Mouse (Mus musculus) olfactory bulb, adult 2 months (tissue): ENCODE data around the gene 4930544D05Rik. TPM values are rescaled to one million over a fixed set of nuclear protein-coding genes. Genes with fewer than 3 reads are reported as not detected.
A peak's percentile ranks its signal among the peaks of the same experiment; 100 is the strongest.
"Not testable (repeated sequence)": the region's sequence is repeated elsewhere in the genome, so short reads cannot be mapped to it uniquely, and the experiment has no call there.

Source experiments
- H3K27ac ChIP-seq: fragments of 200-500 bp; 2 replicates; pipeline ENCODE4 v1.5.1; 2012; ENCODE audit warnings: low read depth, low read length; ENCODE audit not compliant: insufficient read depth
- H3K4me1 ChIP-seq: fragments of 200-500 bp; 2 replicates; pipeline ENCODE4 v1.6.1; 2012; ENCODE audit warnings: low read length; ENCODE audit not compliant: control insufficient read depth, insufficient read depth
- H3K4me3 ChIP-seq: fragments of 200-500 bp; 2 replicates; pipeline ENCODE4 v1.5.1; 2012; ENCODE audit warnings: mild to moderate bottlenecking, low read depth, low read length, moderate library complexity; ENCODE audit not compliant: insufficient read depth
- CTCF ChIP-seq: fragments of 200-500 bp; IDR thresholded peaks from 2 replicates; pipeline ENCODE4 v1.5.1; 2012; ENCODE audit warnings: low read depth, mild to moderate bottlenecking, low read length, moderate library complexity; ENCODE audit not compliant: insufficient read depth
- POLR2A ChIP-seq: fragments of 200-500 bp; IDR thresholded peaks from 2 replicates; pipeline ENCODE4 v1.6.1; 2012; ENCODE audit warnings: mild to moderate bottlenecking, low read depth, low read length, moderate library complexity; ENCODE audit not compliant: insufficient read depth
- WGBS: fragments of 180-500 bp; shearing (Covaris S2); methylation state at CpG from one replicate; pipeline ENCODE4 v1.1.7; 2018; 5-methylcytosine and 5-hydroxymethylcytosine counted together
- polyA plus RNA-seq: library from polyadenylated mRNA; stranded (reverse); fragments of >200 nt; gene quantifications from 2 replicates; pipeline ENCODE4 v1.2.4, GENCODE M21; 2012; ENCODE audit warnings: low replicate concordance; ENCODE audit not compliant: missing spikeins, insufficient read depth, insufficient read length

The 4930544D05Rik gene
- not detected in 2 replicates for polyA plus RNA-seq

DNA sequence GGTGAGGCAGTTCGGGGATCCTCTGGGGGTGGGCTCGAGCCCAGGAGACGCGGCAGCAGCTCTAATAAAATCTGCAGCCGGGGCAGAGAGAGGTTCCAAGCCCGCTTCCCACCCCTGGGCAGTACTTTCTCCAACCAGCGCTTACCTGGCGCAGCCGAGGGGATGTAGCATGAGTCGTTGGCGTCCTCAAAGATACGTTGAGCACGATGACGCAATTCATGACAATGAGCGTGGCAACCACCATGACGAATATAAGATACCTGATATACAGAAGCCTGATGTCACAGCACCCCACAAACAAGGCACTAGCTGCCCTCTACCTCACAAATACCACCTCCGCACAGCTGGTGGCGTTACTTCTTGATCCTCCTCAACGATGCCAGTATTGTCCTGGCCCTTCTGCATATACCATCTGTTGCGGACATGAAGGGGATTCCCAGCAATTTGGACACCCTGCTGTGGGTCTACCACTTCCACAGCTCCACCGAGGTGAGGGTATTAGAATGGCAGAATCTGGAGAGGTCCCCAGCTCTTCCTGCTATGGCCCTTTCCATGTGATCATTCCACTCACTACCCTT is at the start of gene 4930544D05Rik:
4930544D05Rik (plus strand) TSS at position 333 of the 578 bp plus-strand sequence.
- H3K27ac ChIP-seq: no peak within 1 kb of the TSS
- peaks cover 11% of the 10 kb centered on the region for H3K4me1 ChIP-seq
- WGBS: 35% methylated on average over 21 of the region's 21 CpGs
- TF ChIP-seq POLR2A (no peak), CTCF (no peak)
- H3K4me3 ChIP-seq: peak within 1 kb of the TSS; percentile 7; the same call in 1 of the 2 replicates

DNA sequence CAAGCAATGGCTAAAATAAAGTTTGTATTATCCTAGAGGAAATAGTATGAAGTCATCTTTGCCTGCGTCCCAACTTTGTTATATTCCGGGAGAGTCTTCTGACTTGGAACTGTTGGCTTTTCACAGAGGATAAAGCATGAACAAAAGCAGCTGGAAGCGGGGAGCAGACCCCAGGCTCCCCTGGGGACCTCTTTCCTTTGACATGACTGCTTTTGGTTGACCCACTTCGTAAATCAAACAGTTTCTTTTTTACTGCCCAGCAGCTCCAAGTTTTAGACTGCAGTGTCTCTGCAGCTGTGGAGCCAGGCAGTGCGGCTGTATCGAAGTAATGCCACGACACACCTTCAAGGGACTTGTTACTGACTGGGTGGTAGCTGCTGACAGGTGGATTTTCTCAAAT is 49.1 kb upstream of the 4930544D05Rik start:
- Histone ChIP-seq H3K27ac (no peak overlapping the region), H3K4me1 (peaks cover 9% of the 10 kb centered on the region), H3K4me3 (no peak overlapping the region)
- TF ChIP-seq CTCF (no peak), POLR2A (no peak)
- WGBS: 63% methylated on average over 7 of the region's 7 CpGs

- WGBS: 97% methylated on average over 1 of the region's 1 CpGs
Measured at GRCm38 (mm10) chr11:70570614-70571013, 45.0 kb upstream of the 4930544D05Rik start.

GRCm38 (mm10) chr11:70571641-70572040 is 44.0 kb upstream of the 4930544D05Rik start:
- 51% methylated on average over 1 of the region's 1 CpGs for WGBS
- Histone ChIP-seq H3K27ac (no peak overlapping the region), H3K4me3 (no peak overlapping the region), H3K4me1 (peaks cover 15% of the 10 kb centered on the region)
- TF ChIP-seq POLR2A: no peak
- no peak for TF ChIP-seq CTCF

More at GRCm38 (mm10) chr11:70570614-70571013, 45.0 kb upstream of the 4930544D05Rik start:
- peaks cover 14% of the 10 kb centered on the region for H3K4me1 ChIP-seq
- not testable (repeated sequence) for H3K4me3 ChIP-seq, H3K27ac ChIP-seq

GRCm38 (mm10) chr11:70572348-70572902 is 43.2 kb upstream of the 4930544D05Rik start:
- peaks cover 15% of the 10 kb centered on the region for H3K4me1 ChIP-seq

GRCm38 (mm10) chr11:70573872-70574271 is 41.8 kb upstream of the 4930544D05Rik start:
- Histone ChIP-seq H3K27ac (peak overlapping the region; percentile 53), H3K4me1 (peaks cover 24% of the 10 kb centered on the region), H3K4me3 (no peak overlapping the region)
- no peak for TF ChIP-seq POLR2A
- TF ChIP-seq CTCF: no peak
- 45% methylated on average over 6 of the region's 6 CpGs for WGBS

More at GRCm38 (mm10) chr11:70572348-70572902, 43.2 kb upstream of the 4930544D05Rik start:
- WGBS: 62% methylated on average over 5 of the region's 5 CpGs
- no peak overlapping the region for H3K4me3 ChIP-seq
- TF ChIP-seq CTCF: no peak
- TF ChIP-seq POLR2A: no peak
- H3K27ac ChIP-seq: 0 out of 2 replicates have a peak overlapping the region, but pooled peaks have one; percentile 32

GRCm38 (mm10) chr11:70577201-70577600 is 38.4 kb upstream of the 4930544D05Rik start:
- Histone ChIP-seq H3K4me1 (peaks cover 43% of the 10 kb centered on the region), H3K27ac (no peak overlapping the region), H3K4me3 (no peak overlapping the region)
- 79% methylated on average over 3 of the region's 3 CpGs for WGBS
- TF ChIP-seq CTCF (no peak), POLR2A (no peak)

DNA sequence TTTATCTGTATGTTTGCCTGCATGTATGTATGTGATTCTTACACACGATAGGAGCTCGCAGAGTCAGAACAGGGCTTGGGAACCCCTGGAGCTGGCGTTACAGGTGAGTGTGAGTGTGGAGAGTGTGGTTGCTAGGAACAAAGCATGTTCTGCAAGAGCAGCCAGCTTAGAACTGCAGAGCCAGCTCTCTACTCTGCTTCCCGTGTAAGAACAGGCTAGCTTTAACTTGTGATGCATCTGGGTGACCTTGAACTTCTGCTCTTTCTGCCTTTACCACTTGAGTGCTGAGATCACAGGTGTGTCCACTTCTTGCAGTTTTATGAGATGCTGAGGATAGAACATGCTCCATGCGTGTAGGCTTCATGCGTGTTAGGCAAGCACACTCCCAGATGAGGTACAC is 36.7 kb upstream of the 4930544D05Rik start:
- no peak overlapping the region for H3K27ac ChIP-seq
- peaks cover 45% of the 10 kb centered on the region for H3K4me1 ChIP-seq
- no peak overlapping the region for H3K4me3 ChIP-seq
- TF ChIP-seq POLR2A: no peak
- TF ChIP-seq CTCF: no peak
- 81% methylated on average over 6 of the region's 6 CpGs for WGBS

DNA sequence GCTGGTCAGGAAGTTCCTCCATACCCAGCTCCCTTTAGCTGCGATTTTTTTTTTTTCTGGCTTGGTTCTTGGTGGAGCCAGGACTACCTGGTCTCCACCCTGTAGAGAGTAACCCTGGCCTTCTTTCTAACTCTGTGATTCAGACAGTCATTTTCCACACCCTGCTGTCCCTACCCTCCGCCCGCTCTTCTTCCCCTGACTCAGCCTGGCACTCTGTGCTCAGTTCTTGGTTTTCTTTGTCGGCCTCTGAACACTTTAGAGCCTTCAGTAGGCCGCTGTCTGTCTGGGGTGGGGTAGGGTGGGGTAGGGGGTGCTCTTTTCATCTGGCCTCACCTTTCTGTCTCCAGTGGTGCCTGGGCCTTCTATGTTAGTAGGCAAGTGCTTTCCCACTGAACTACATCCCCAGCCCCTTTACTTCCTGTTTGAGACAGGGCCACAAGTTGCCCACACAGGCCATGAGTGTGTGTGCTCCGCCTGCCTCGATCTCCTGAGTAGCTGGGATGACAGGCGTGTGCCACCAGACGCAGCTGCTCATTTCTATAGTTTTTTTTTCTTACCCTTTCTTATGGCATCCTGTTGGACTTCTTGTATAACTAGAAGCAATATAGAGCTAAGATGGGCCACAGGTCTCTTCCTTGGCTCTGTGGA is 35.8 kb upstream of the 4930544D05Rik start:
- peaks cover 45% of the 10 kb centered on the region for H3K4me1 ChIP-seq
- peak overlapping the region; percentile 60 for H3K27ac ChIP-seq
- 42% methylated on average over 9 of the region's 9 CpGs for whole genome bisulfite sequencing

More for the DNA sequence above, 35.8 kb upstream of the 4930544D05Rik start:
- TF ChIP-seq POLR2A (no peak), CTCF (no peak)
- H3K4me3 ChIP-seq: no peak overlapping the region
